Comparison of ENCODE assay signal across 9 mouse cellular contexts in genomic region chr14:23529720-23530119, GRCm38 (mm10).
A peak's percentile ranks its signal among the peaks of the same experiment; 100 is the strongest.
DNase-seq lines count a peak whose midpoint lies in the region; ATAC-seq and TF ChIP-seq lines count a peak whose summit lies in the region.
"Had no signal": no experiment of that assay in that cellular context is flagged by ENCODE, and none has a peak within 500 bp of the region (broad histone marks: within the 10 kb centered on the region; RNA-seq: fewer than 3 reads in every experiment).

No protein-coding gene starts in this region.

- no peaks in the 10 kb centered on the region; the same call in 1 of the 2 replicates for H3K27me3 ChIP-seq in neural tube, embryonic 15.5 days (replicated peaks)
- H3K27me3 ChIP-seq in midbrain, postnatal 0 days (ENCODE audit: insufficient read depth, low read length) = no peaks in the 10 kb centered on the region
- H3K27me3 ChIP-seq: heart, embryonic 13.5 days had no signal

- peak; percentile 52 for DNase-seq in neural tube, embryonic 10.5 days (ENCODE audit: extremely low spot score, low spot score)
- DNase-seq in adrenal gland, adult 18-20 months (ENCODE audit: low spot score in 2 of 2) = peak; percentile 38 to 58
- peak; percentile 87 for DNase-seq in embryo, embryonic 10.5 days (ENCODE audit: low spot score)
- DNase-seq in heart, postnatal 4 days = peak; percentile 67
- DNase-seq in left cerebral cortex, postnatal 10 days (ENCODE audit: extremely low spot score in 1 of 2, low spot score in 2 of 2) = peak; percentile 36 to 59
- peak; percentile 81 for DNase-seq in midbrain, postnatal 0 days (ENCODE audit: low spot score)

- WGBS in neural tube, embryonic 15.5 days = 8% methylated on average over 4 of the region's 4 CpGs
- 7% methylated on average over 4 of the region's 4 CpGs for WGBS in midbrain, postnatal 0 days

- no peak overlapping the region for H3K4me2 ChIP-seq in neural tube, embryonic 15.5 days
- no peak overlapping the region for H3K4me2 ChIP-seq in midbrain, postnatal 0 days (ENCODE audit: low read depth, low read length, poor library complexity, severe bottlenecking)
- H3K4me2 ChIP-seq: heart, embryonic 13.5 days had no signal

- peak; percentile 96 for TF ChIP-seq CTCF in midbrain, postnatal 0 days (IDR thresholded peaks at IDR 0.05)

- no peaks in the 10 kb centered on the region; the same call in 1 of the 2 replicates for H3K36me3 ChIP-seq in neural tube, embryonic 15.5 days
- no peaks in the 10 kb centered on the region for H3K36me3 ChIP-seq in midbrain, postnatal 0 days (ENCODE audit: insufficient read depth, low read length)
- H3K36me3 ChIP-seq: heart, embryonic 13.5 days had no signal

- ATAC-seq in neural tube, embryonic 15.5 days (ENCODE audit: low FRiP score) = no peak
- no peak for ATAC-seq in midbrain, postnatal 0 days (ENCODE audit: low FRiP score)
- ATAC-seq in activated CD4-positive, CD25-positive, alpha-beta regulatory T cell, adult 4 months = no peak

- H3K4me3 ChIP-seq in neural tube, embryonic 15.5 days (replicated peaks) = no peak overlapping the region
- no peak overlapping the region for H3K4me3 ChIP-seq in midbrain, postnatal 0 days (ENCODE audit: low read depth, low read length)
- H3K4me3 ChIP-seq: heart, embryonic 13.5 days had no signal

- intact Hi-C loops in left cerebral cortex, postnatal 10 days (cut with DNase I) = loop anchor here (5.0 to 10.0 kb wide), 2 partner anchors 485 to 1542 kb away; partner anchors contain the start of gene Zfp503

- H3K9me3 ChIP-seq in neural tube, embryonic 15.5 days (replicated peaks) = no peaks in the 10 kb centered on the region
- H3K9me3 ChIP-seq in midbrain, postnatal 0 days (ENCODE audit: low read length) = no peaks in the 10 kb centered on the region

- H3K9ac ChIP-seq in neural tube, embryonic 15.5 days (replicated peaks) = no peak overlapping the region
- no peak overlapping the region for H3K9ac ChIP-seq in midbrain, postnatal 0 days (replicated peaks; ENCODE audit: low read length, poor library complexity, severe bottlenecking)
- H3K9ac ChIP-seq: heart, embryonic 13.5 days had no signal

- H3K27ac ChIP-seq in neural tube, embryonic 15.5 days (replicated peaks) = no peak overlapping the region
- no peak overlapping the region for H3K27ac ChIP-seq in midbrain, postnatal 0 days (ENCODE audit: low read depth, low read length)
- H3K27ac ChIP-seq: heart, embryonic 13.5 days had no signal

- H3K4me1 ChIP-seq in neural tube, embryonic 15.5 days = no peaks in the 10 kb centered on the region
- H3K4me1 ChIP-seq in midbrain, postnatal 0 days (ENCODE audit: insufficient read depth, low read length) = no peaks in the 10 kb centered on the region
- H3K4me1 ChIP-seq: heart, embryonic 13.5 days had no signal
